Mouse (Mus musculus) forebrain, embryonic 10.5 days (tissue): ENCODE measurements around the gene Epgn. TPM values are rescaled to one million over a fixed set of nuclear protein-coding genes. Genes with fewer than 3 reads are reported as not detected.
A peak's percentile ranks its signal among the peaks of the same experiment; 100 is the strongest.

Experiments
- DNase-seq: peaks from one replicate; pipeline ENCODE4 v3.0.0-alpha.2; 2017; ENCODE audit warnings: low spot score; ENCODE audit errors: extremely low spot score
- H3K27ac ChIP-seq: fragments of 300-500 bp; sonication (generic); 2 replicates; pipeline ENCODE4 v1.5.1; 2016; ENCODE audit warnings: mild to moderate bottlenecking
- H3K27me3 ChIP-seq: fragments of 300-500 bp; sonication (generic); 2 replicates; pipeline ENCODE4 v1.6.1; 2016; ENCODE audit warnings: mild to moderate bottlenecking; ENCODE audit not compliant: poor library complexity, severe bottlenecking
- H3K36me3 ChIP-seq: fragments of 300-500 bp; sonication (generic); replicated peaks from 2 replicates; pipeline ENCODE4 v1.6.1; 2016; ENCODE audit warnings: mild to moderate bottlenecking, moderate library complexity
- H3K4me1 ChIP-seq: fragments of 300-500 bp; sonication (generic); 2 replicates; pipeline ENCODE4 v1.6.1; 2016
- H3K4me3 ChIP-seq: fragments of 300-500 bp; sonication (generic); 2 replicates; pipeline ENCODE4 v1.5.1; 2016; ENCODE audit warnings: mild to moderate bottlenecking, moderate library complexity
- H3K9me3 ChIP-seq: fragments of 300-500 bp; sonication (generic); 2 replicates; pipeline ENCODE4 v1.6.1; 2016; ENCODE audit warnings: mild to moderate bottlenecking, moderate library complexity
- WGBS: fragments of 180-500 bp; shearing (Covaris S2); methylation state at CpG from one replicate; pipeline ENCODE4 v1.1.7; 2016; 5-methylcytosine and 5-hydroxymethylcytosine counted together
- polyA plus RNA-seq: library from polyadenylated mRNA; unstranded; fragments of >200 nt; fragmentation: Nextera tagmentation; extraction: Ambion mirVana; gene quantifications from 2 replicates; pipeline ENCODE4 v1.2.1, GENCODE M21; 2016

Gene Epgn
- polyA plus RNA-seq, 1 experiment from 2014 or later = 0.10 TPM

DNA sequence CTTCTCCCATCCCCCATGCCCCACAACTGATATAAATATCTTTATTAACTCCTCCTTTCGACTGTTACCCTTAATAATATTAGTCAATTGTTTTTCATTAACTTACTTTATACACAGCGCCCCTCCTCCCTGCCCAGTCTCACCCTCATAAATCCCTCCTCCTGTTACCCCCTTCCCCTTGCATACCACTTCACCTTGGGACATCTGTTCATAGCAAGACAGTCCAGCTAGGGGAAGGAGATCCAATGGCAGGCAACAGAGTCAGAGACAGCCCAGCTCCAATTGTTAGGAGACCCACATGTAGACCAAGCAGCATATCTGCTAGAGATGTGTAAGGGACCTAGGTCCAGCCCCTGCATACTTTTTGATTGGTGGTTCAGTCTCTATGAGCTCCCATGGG is 11.7 kb downstream of the Epgn start:
- no peaks in the 10 kb centered on the region for H3K9me3 ChIP-seq
- no peaks in the 10 kb centered on the region for H3K36me3 ChIP-seq
- no peaks in the 10 kb centered on the region for H3K27me3 ChIP-seq
- no peaks in the 10 kb centered on the region for H3K4me1 ChIP-seq
- H3K27ac ChIP-seq = no peak overlapping the region
- no peak for DNase-seq
- no peak overlapping the region for H3K4me3 ChIP-seq
- WGBS = 88% methylated on average over 2 of the region's 2 CpGs

DNA sequence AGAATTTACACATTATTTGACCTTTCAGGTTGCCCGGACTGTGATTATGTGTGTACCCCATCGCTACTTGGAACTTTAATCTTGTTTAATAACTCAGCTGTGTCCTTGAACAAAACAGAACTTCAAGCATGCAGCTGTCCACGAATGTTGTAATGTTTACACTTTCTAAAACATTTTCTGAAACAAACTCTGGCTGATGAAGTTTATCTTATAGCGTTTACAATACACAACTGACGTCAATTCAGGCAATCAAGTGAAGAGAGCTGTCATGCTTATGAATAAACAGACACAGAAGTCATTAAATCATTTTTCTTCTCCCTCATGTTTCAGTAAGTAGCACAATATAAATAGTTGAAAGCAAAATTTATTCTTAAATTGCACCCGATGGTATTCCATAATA is 20.7 kb downstream of the Epgn start:
- no peak overlapping the region for H3K27ac ChIP-seq
- H3K9me3 ChIP-seq = no peaks in the 10 kb centered on the region
- no peaks in the 10 kb centered on the region for H3K27me3 ChIP-seq
- no peaks in the 10 kb centered on the region for H3K4me1 ChIP-seq
- H3K4me3 ChIP-seq = no peak overlapping the region
- 90% methylated on average over 6 of the region's 6 CpGs for WGBS
- no peaks in the 10 kb centered on the region for H3K36me3 ChIP-seq
- DNase-seq = no peak

DNA sequence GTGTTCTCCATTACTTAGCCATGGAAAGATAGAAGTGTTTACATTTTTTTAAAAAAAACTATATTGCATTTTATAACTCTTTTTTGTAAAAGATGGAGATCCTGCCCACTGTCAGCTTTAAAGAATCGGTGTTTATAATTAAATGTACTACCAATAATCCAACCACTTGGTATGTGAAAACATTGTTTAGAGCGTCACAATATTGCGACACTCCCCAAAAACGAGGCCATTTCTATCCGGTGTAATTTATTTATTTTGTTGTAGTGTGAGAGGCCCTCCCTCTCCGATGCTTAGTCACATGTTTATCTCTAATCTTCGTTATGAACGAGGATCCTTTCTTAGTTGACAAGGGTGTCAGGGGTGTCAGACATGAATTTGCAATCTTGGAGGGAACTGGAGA is 21.1 kb downstream of the Epgn start:
- Histone ChIP-seq H3K4me3 (no peak overlapping the region), H3K27me3 (no peaks in the 10 kb centered on the region), H3K4me1 (no peaks in the 10 kb centered on the region), H3K36me3 (no peaks in the 10 kb centered on the region), H3K27ac (no peak overlapping the region), H3K9me3 (no peaks in the 10 kb centered on the region)
- DNase-seq = no peak
- 90% methylated on average over 8 of the region's 8 CpGs for WGBS

DNA sequence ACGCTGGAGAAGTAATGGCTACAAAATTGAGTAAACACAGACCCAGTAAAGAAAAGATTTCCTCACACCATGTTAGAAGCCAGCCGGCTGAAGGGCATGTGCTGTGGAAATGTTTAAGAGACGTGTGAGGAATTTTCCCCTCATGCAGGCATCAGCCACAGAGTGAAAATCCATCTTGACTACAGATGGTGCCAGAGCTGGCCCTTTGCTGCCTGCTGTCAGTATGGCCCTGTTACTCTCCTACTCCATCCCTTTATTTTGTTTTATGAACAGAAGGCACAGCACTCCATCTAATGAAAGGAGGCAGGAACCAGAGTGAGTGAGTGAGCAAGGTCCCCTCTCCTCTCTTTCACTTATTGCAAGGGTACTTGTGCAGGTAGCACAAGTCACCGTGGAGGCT is 45.1 kb downstream of the Epgn start:
- H3K4me1 ChIP-seq = peaks cover 9% of the 10 kb centered on the region
- 87% methylated on average over 4 of the region's 4 CpGs for WGBS
- DNase-seq = no peak
- H3K4me3 ChIP-seq = no peak overlapping the region
- no peaks in the 10 kb centered on the region for H3K9me3 ChIP-seq
- peaks cover 39% of the 10 kb centered on the region for H3K27me3 ChIP-seq
- H3K27ac ChIP-seq = no peak overlapping the region
- H3K36me3 ChIP-seq = no peaks in the 10 kb centered on the region

DNA sequence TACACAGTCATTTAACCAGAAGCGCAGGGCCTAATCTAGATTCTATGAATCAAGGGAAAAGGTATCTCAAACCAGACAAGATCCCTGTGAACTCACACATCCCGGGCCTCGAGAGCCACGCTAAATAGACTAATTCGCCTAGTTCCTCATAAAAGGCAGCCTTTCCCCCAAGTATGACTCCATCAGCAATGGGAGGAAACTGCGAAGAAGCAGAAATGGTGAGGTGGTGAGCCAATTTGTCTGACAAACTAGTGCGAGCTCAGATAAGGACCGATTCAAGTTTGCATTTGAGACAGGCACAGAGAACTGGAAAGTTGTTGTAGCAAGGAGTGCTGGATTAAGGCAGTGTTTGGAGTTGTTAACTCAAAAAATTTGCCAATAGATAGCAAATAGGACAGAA is 46.4 kb downstream of the Epgn start:
- H3K4me3 ChIP-seq = no peak overlapping the region
- peaks cover 39% of the 10 kb centered on the region for H3K27me3 ChIP-seq
- WGBS = 87% methylated on average over 8 of the region's 8 CpGs
- peaks cover 9% of the 10 kb centered on the region for H3K4me1 ChIP-seq
- no peak overlapping the region for H3K27ac ChIP-seq
- no peaks in the 10 kb centered on the region for H3K36me3 ChIP-seq
- no peaks in the 10 kb centered on the region for H3K9me3 ChIP-seq
- DNase-seq = no peak

DNA sequence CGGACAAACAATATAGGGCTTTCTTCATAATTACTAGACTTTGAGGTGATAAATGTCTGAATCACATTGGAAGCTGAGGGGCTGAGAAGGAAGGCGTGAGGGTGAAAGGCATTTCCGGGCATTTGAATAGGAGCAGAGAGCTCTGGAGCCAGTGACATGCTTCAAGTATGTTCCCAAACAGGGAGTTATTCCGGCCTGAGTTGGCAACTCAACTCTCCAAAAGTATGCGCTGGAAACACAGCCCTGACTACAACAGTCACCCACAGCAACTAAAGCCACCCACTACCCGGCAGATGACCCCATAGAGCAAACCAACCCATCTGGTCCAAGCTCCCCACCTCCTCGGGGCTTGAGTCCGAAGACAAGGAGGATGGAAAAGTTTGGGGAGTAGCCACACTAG is 46.8 kb downstream of the Epgn start:
- H3K9me3 ChIP-seq = no peaks in the 10 kb centered on the region
- H3K4me1 ChIP-seq = peaks cover 9% of the 10 kb centered on the region
- H3K4me3 ChIP-seq = peak overlapping the region; percentile 56
- no peaks in the 10 kb centered on the region for H3K36me3 ChIP-seq
- 42% methylated on average over 8 of the region's 8 CpGs for WGBS
- H3K27me3 ChIP-seq = peaks cover 39% of the 10 kb centered on the region
- no peak for DNase-seq
- H3K27ac ChIP-seq = 0 out of 2 replicates have a peak overlapping the region, but pooled peaks have one; percentile 66

DNA sequence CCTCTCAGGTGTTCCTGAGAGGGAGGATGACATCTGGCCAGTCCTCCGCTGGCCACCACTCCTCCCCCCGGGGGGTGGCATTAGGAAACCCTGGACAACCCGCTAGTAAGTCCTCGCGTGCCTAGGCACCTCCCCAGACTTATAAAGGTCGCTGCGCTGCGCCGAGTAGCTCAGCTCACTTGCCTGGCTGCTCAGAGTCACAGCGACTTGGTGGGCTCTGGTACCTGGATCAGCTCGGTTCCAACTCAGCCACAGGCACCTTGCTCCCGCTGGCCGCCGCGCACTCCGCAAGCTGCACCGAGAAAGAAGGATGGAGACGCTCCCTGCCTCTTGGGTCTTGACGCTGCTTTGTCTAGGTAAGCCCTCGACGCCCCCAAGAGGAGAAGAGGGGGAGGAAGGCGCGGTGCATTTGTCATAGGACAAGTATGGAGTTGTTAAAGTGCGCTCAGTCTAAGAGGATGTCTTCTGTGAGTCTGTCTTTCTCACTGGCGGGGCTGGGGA is 47.2 kb downstream of the Epgn start, which contains the start of gene Ereg:
Ereg (plus strand) TSS at position 173 of the 501 bp plus-strand sequence.
- peak; percentile 30 for DNase-seq
- Histone ChIP-seq H3K4me1 (peaks cover 9% of the 10 kb centered on the region), H3K4me3 (peak within 1 kb of the TSS; percentile 56), H3K27ac (peak within 1 kb of the TSS; percentile 66), H3K9me3 (no peaks in the 10 kb centered on the region), H3K27me3 (peaks cover 39% of the 10 kb centered on the region), H3K36me3 (no peaks in the 10 kb centered on the region)
- 2% methylated on average over 25 of the region's 25 CpGs for WGBS

DNA sequence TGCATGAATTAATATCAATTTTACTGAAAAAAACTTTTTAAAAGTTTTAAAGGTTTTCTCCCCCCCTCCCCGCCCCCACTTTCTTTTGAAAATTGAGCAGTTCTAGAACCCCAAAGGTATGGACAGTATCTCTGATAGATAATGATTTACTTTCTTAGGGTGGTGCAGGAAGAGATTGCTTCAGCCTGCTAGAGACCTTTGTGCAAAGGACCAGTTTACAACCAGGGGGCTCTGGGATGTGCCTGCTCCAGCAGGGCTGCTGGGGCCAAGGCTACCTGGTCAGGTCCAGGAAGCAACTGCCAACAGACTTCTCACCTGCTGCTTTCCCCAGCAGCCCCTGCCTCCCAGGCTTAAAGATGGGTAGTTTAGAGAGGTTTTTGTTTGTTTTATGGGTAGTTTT is 47.8 kb downstream of the Epgn start:
- WGBS = 67% methylated on average over 1 of the region's 1 CpGs
- H3K9me3 ChIP-seq = no peaks in the 10 kb centered on the region
- DNase-seq = no peak
- H3K4me1 ChIP-seq = peaks cover 9% of the 10 kb centered on the region
- H3K36me3 ChIP-seq = no peaks in the 10 kb centered on the region
- H3K27ac ChIP-seq = no peak overlapping the region
- H3K4me3 ChIP-seq = peak overlapping the region; percentile 56
- H3K27me3 ChIP-seq = peaks cover 39% of the 10 kb centered on the region

DNA sequence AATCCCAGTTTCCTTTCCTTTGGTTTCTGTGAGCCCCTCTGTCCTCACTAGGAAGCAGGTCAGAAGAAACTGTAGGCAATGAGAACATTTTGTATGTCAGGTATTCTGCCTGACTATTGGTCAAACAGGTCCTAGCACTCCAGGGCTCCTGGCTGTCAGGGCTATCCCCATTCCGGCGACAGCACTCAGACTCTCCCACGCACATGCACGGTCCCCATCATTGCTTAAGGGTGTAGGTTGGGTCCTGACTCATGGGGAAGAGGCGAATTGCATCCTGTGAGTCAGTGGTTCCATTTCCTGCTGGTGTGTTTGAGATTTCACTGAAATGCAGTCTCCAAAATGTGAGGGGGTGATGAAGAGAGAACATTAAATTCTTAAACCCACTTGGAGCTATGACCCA is 55.8 kb downstream of the Epgn start:
- 83% methylated on average over 5 of the region's 5 CpGs for WGBS
- Histone ChIP-seq H3K27ac (no peak overlapping the region), H3K27me3 (no peaks in the 10 kb centered on the region), H3K4me1 (no peaks in the 10 kb centered on the region), H3K9me3 (no peaks in the 10 kb centered on the region), H3K4me3 (no peak overlapping the region), H3K36me3 (no peaks in the 10 kb centered on the region)
- no peak for DNase-seq

Other genes starting within 250 kb of the Epgn start
- gene Cxcl3, start 241.4 kb upstream of the Epgn start, polyA plus RNA-seq = not detected in 2 replicates
- gene Cxcl15, start 232.9 kb upstream of the Epgn start, polyA plus RNA-seq = not detected in 2 replicates
- gene Cxcl1, start 136.2 kb upstream of the Epgn start, polyA plus RNA-seq = not detected in 2 replicates
- gene Cxcl2, start 123.6 kb upstream of the Epgn start, polyA plus RNA-seq = not detected in 2 replicates
- gene Mthfd2l, start 96.3 kb upstream of the Epgn start, polyA plus RNA-seq = 56.4 and 59.6 TPM in 2 replicates
- gene Ereg, start 47.2 kb downstream of the Epgn start, polyA plus RNA-seq = 0.07 TPM in 1 of 2 replicates, not detected in the other
- not detected in 2 replicates for gene Areg, start 112.1 kb downstream of the Epgn start, polyA plus RNA-seq